Mouse (Mus musculus) testis, adult 2 months (tissue): ENCODE data around the gene Gm36028.

Experiments
- CTCF ChIP-seq: fragments of 200-500 bp; IDR thresholded peaks from 2 replicates; pipeline ENCODE4 v1.5.1; 2012; ENCODE audit warnings: low read depth, mild to moderate bottlenecking, inconsistent platforms, low read length, moderate library complexity; ENCODE audit not compliant: control insufficient read depth, insufficient read depth, insufficient replicate concordance
- POLR2A ChIP-seq: fragments of 200-500 bp; IDR thresholded peaks from 2 replicates; pipeline ENCODE4 v1.6.1; 2012; ENCODE audit warnings: low read depth, mild to moderate bottlenecking, inconsistent platforms, low read length, moderate library complexity; ENCODE audit not compliant: control insufficient read depth

- no peak for TF ChIP-seq CTCF
- no peak for TF ChIP-seq POLR2A
Measured at GRCm38 (mm10) chr16:37893942-37894341, 33.0 kb upstream of the Gm36028 start.
